Mouse (Mus musculus) heart, embryonic 14.5 days (tissue): ENCODE results near the gene Kat2a. TPM values are rescaled to one million over a fixed set of nuclear protein-coding genes. Genes with fewer than 3 reads are reported as not detected.

ENCODE experiments used
- ATAC-seq: fragments of 200-750 bp; cut with Nextera tagmentation; 2 replicates; pipeline ENCODE4 v1.8.0; 2017; ENCODE audit warnings: low read depth, moderate TSS enrichment; ENCODE audit not compliant: insufficient number of reproducible peaks, insufficient read depth, low FRiP score
- H3K27ac ChIP-seq, 2 experiments: fragments of 200-500 bp in 1 of 2; fragments of 300-500 bp in 1 of 2; sonication (generic) in 1 of 2; replicated peaks in 1 of 2; 2 replicates each; pipeline ENCODE4 v1.5.1; 2012 to 2014; ENCODE audit warnings: low read depth in 2 of 2, low read length in 2 of 2, control low read depth in 1 of 2, mild to moderate bottlenecking in 1 of 2, mixed read lengths in 1 of 2; ENCODE audit not compliant: control insufficient read depth in 1 of 2, insufficient read depth in 1 of 2
- H3K27me3 ChIP-seq: fragments of 300-500 bp; sonication (generic); 2 replicates; pipeline ENCODE4 v1.6.1; 2014; ENCODE audit warnings: mild to moderate bottlenecking, low read length, control low read depth; ENCODE audit not compliant: control insufficient read depth, insufficient read depth
- H3K36me3 ChIP-seq: fragments of 300-500 bp; sonication (generic); 2 replicates; pipeline ENCODE4 v1.6.1; 2014; ENCODE audit warnings: mild to moderate bottlenecking, control low read depth, low read length, mixed read lengths; ENCODE audit not compliant: control insufficient read depth, insufficient read depth
- H3K4me1 ChIP-seq, 2 experiments: fragments of 200-500 bp in 1 of 2; fragments of 300-500 bp in 1 of 2; sonication (generic) in 1 of 2; 2 replicates each; pipeline ENCODE4 v1.6.1; 2012 to 2014; ENCODE audit warnings: low read length in 2 of 2, control low read depth in 1 of 2, mixed read lengths in 1 of 2; ENCODE audit not compliant: control insufficient read depth in 2 of 2, insufficient read depth in 2 of 2
- H3K4me2 ChIP-seq: fragments of 300-500 bp; sonication (generic); 2 replicates; pipeline ENCODE4 v1.6.1; 2014; ENCODE audit warnings: mild to moderate bottlenecking, low read length
- H3K4me3 ChIP-seq, 2 experiments: fragments of 200-500 bp in 1 of 2; fragments of 300-500 bp in 1 of 2; sonication (generic) in 1 of 2; 2 replicates each; pipeline ENCODE4 v1.5.1; 2012 to 2014; ENCODE audit warnings: low read length in 2 of 2, mild to moderate bottlenecking in 2 of 2, control low read depth in 1 of 2, low read depth in 1 of 2, moderate library complexity in 1 of 2; ENCODE audit not compliant: control insufficient read depth in 1 of 2, insufficient read depth in 1 of 2
- H3K9ac ChIP-seq: fragments of 300-500 bp; sonication (generic); 2 replicates; pipeline ENCODE4 v1.6.1; 2014; ENCODE audit warnings: mild to moderate bottlenecking, low read length
- H3K9me3 ChIP-seq: fragments of 300-500 bp; sonication (generic); 2 replicates; pipeline ENCODE4 v1.6.1; 2016; ENCODE audit warnings: low read length, control low read depth; ENCODE audit not compliant: control insufficient read depth
- WGBS: fragments of 180-500 bp; shearing (Covaris S2); extraction: QIAGEN DNeasy Blood & Tissue Kit; methylation state at CpG from one replicate; pipeline ENCODE4 v1.1.7; 2014; 5-methylcytosine and 5-hydroxymethylcytosine counted together
- polyA plus RNA-seq: library from polyadenylated mRNA; unstranded; fragments of >200 nt; fragmentation: Nextera tagmentation; extraction: Ambion mirVana; gene quantifications from 2 replicates; pipeline ENCODE4 v1.2.1, GENCODE M21; 2014

Gene Kat2a
- polyA plus RNA-seq, 1 experiment from 2014 or later: 29.4 TPM

DNA sequence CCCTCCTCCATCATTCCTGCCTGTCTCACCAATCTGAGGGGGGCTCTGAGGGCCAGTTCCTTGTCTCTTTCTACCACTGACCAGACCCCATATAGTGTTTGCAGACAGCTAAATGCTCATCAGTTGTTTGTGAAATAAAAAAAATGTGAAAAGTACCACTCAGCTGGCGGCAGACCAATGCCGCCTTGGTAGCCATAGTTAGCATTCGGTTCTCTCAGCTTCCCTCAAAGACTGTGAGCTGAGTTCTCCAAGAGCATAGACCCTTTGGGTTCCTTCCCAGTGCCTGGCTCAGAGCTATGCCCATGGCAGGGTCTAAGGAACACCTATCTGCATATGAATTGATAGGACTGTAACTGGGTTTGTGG is 42.4 kb upstream of the Kat2a start:
- Histone ChIP-seq H3K4me2 (no peak overlapping the region), H3K27ac (no peak overlapping the region), H3K36me3 (no peaks in the 10 kb centered on the region), H3K4me1 (peaks cover 0 to 3% of the 10 kb centered on the region in 2 experiments; a peak in 2 of 4 replicates), H3K27me3 (peaks cover 40% of the 10 kb centered on the region), H3K4me3 (no peak overlapping the region), H3K9ac (no peak overlapping the region), H3K9me3 (no peaks in the 10 kb centered on the region)
- no peak for ATAC-seq
- WGBS: 80% methylated on average over 3 of the region's 3 CpGs

DNA sequence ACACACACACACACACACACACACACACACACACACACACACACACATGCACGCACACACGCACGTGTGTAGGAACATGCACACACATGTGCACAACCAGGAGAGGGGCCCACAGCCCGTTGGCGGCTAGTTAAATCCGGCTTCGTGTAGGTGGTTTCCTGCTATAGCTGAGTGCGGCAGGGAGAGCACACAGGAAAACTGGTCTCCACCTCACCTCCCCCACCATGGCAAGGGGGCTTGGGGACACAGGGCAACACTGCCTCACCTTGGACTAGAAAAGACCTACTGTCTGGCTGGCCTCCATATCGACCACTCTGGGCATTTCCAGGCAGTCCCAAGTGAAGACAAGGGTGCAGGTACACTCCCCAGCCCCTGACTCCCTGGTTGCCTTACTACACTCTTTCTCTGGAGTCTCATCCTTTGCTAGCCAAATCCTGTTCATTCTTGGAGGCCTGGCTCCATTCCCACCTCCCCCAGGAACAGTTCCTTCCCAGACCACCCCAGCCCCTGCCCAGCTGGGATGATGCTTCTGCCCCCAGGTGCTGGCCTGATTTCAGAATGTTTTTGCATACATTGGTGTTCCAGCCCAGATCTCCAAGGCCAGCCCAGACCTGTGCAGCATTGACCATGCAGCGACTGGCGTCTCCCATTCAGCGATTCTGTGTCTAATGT is 41.9 kb upstream of the Kat2a start:
- H3K4me3 ChIP-seq: no peak overlapping the region
- H3K27ac ChIP-seq: no peak overlapping the region
- no peaks in the 10 kb centered on the region for H3K36me3 ChIP-seq
- no peak overlapping the region for H3K4me2 ChIP-seq
- H3K4me1 ChIP-seq: no peaks in the 10 kb centered on the region; a peak in 1 of 4 replicates
- 75% methylated on average over 12 of the region's 12 CpGs for WGBS
- ATAC-seq: no peak
- H3K9me3 ChIP-seq: no peaks in the 10 kb centered on the region
- peaks cover 40% of the 10 kb centered on the region for H3K27me3 ChIP-seq
- H3K9ac ChIP-seq: no peak overlapping the region

DNA sequence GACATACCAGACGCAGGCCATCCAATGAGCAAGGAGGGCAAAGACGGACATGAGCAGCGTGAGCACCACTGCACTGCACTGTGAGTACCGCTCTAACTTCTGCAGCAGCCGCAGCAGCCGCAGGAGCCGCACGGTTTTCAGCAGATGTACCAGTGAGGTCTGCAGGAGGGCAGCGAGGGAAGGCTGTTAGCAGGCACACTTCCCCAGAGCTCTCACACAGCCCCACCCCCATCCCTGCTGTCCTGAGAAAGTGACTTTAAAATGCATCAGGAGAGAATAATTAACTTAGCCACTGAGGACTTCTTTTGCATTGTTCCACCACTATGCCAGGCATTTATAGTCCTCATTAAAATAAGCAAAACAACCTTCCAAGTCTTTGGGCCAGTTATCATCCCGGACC is 40.0 kb upstream of the Kat2a start:
- Histone ChIP-seq H3K36me3 (no peaks in the 10 kb centered on the region), H3K4me3 (no peak overlapping the region), H3K4me1 (no peaks in the 10 kb centered on the region), H3K27me3 (peaks cover 39% of the 10 kb centered on the region), H3K9me3 (no peaks in the 10 kb centered on the region), H3K4me2 (no peak overlapping the region), H3K27ac (no peak overlapping the region), H3K9ac (no peak overlapping the region)
- ATAC-seq: no peak
- 34% methylated on average over 10 of the region's 10 CpGs for WGBS

DNA sequence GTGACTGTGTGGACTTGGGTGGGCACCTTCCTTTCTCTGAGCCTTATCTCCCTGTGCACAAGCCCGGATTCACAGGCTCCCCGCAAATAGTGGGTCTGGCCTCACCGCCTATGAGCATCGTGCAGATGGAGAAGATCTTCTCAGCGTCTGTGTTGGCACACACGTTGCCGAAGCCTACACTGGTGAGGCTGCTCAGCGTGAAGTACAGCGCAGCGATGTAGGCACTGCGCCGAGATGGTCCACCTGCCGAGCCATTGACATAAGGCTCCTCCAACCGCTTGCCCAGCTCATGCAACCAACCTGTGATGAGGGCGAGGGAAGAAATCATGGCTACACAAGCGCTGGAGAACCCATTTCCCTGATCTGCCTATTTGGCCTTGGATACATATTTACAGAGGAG is 37.9 kb upstream of the Kat2a start:
- ATAC-seq: no peak
- no peak overlapping the region for H3K27ac ChIP-seq
- no peaks in the 10 kb centered on the region for H3K36me3 ChIP-seq
- no peak overlapping the region for H3K4me3 ChIP-seq
- no peaks in the 10 kb centered on the region for H3K9me3 ChIP-seq
- peaks cover 44% of the 10 kb centered on the region for H3K27me3 ChIP-seq
- 79% methylated on average over 16 of the region's 16 CpGs for WGBS
- H3K9ac ChIP-seq: no peak overlapping the region
- no peak overlapping the region for H3K4me2 ChIP-seq
- no peaks in the 10 kb centered on the region for H3K4me1 ChIP-seq

DNA sequence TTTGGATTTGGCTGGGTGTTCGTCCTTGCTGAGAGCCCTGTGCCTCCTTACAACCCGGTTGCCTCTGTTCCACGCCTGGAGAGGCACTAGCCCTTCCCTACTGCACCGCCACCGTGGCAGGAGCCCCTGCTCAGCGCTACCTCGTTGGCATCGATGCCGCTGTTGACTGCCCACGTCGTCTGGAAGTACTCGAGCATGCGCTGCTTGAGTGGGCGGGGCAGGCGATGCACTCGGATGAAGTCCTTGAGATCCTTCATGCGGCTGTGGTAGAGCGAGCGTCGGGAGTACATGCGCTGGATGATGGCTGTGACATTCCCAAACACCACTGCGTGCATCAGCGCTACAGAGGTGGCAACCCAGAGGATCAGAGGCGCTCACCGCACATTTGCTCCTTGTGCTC is 37.2 kb upstream of the Kat2a start:
- no peaks in the 10 kb centered on the region for H3K36me3 ChIP-seq
- ATAC-seq: no peak
- WGBS: 26% methylated on average over 25 of the region's 25 CpGs
- H3K4me3 ChIP-seq: no peak overlapping the region
- peaks cover 44% of the 10 kb centered on the region for H3K27me3 ChIP-seq
- no peak overlapping the region for H3K27ac ChIP-seq
- H3K9ac ChIP-seq: no peak overlapping the region
- no peaks in the 10 kb centered on the region for H3K4me1 ChIP-seq
- no peak overlapping the region for H3K4me2 ChIP-seq
- no peaks in the 10 kb centered on the region for H3K9me3 ChIP-seq

DNA sequence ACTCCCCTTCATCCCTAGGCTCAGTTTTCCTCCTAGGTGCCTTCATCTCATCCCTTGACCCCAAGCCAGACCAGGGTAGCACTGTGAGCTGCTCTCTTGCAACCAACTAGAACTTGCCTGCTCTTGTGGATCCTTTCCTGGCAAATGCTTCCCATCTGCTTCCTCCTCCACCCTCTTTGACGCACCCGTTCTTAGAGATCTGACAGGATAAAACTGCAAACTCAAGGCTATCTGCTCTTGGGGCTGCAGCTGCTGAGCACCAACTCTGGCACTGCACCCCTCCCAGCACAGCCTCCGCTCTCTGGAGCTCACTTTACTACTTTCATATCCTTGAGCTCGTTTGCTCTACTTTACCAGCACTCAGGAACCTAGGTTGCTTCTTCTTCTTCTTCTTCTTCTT is 36.4 kb upstream of the Kat2a start:
- Histone ChIP-seq H3K27me3 (peaks cover 44% of the 10 kb centered on the region), H3K9me3 (no peaks in the 10 kb centered on the region), H3K4me1 (no peaks in the 10 kb centered on the region), H3K4me2 (no peak overlapping the region), H3K9ac (no peak overlapping the region), H3K27ac (no peak overlapping the region), H3K4me3 (no peak overlapping the region), H3K36me3 (no peaks in the 10 kb centered on the region)
- ATAC-seq: no peak
- WGBS: 68% methylated on average over 4 of the region's 4 CpGs

DNA sequence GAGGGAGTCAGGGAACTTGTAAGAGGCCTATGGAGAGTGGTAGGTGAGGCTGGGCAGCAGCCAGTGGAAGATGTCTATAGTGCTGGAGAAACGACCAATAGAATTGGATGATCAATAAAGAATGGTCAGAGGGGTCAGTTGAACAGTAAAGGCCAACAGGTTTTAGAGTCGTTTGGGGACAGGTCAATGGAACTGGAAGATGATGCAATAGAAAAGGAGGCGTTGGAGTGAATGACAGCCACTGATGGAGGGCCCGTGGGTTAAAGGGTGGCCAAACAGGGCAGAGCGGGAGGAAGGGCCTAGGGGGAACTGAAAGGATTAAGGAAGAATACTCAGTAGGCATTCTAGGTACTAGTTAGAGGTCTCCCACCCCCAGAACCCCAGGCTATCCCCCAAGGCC is 34.8 kb upstream of the Kat2a start:
- Histone ChIP-seq H3K27ac (no peak overlapping the region), H3K36me3 (no peaks in the 10 kb centered on the region), H3K9ac (no peak overlapping the region), H3K4me3 (no peak overlapping the region), H3K9me3 (no peaks in the 10 kb centered on the region), H3K27me3 (peaks cover 36% of the 10 kb centered on the region), H3K4me1 (no peaks in the 10 kb centered on the region), H3K4me2 (no peak overlapping the region)
- no peak for ATAC-seq
- WGBS: 59% methylated on average over 5 of the region's 5 CpGs

DNA sequence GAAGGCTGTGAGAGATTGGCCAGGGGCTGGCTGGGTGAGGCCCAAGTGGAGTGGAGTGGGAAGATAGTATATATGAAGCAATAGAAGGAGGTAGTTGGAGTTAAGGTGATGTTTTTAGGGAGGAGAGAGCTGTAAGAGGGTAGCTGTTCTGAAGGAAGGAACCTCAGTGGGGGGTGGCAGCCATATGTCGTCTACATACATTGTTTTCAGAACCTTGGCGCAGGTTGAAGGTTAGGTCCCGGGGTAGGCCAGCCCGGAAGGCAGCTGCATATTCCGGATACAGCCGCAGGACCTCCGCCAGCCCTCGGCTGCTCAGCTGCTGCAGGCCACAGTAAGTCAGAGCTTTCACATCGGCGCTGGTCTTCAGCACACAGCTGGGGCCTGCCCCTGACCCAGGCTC is 34.3 kb upstream of the Kat2a start:
- Histone ChIP-seq H3K27ac (no peak overlapping the region), H3K4me3 (no peak overlapping the region), H3K27me3 (peaks cover 35% of the 10 kb centered on the region), H3K36me3 (no peaks in the 10 kb centered on the region), H3K4me1 (no peaks in the 10 kb centered on the region), H3K9me3 (no peaks in the 10 kb centered on the region), H3K4me2 (no peak overlapping the region), H3K9ac (no peak overlapping the region)
- WGBS: 77% methylated on average over 10 of the region's 10 CpGs
- no peak for ATAC-seq
